Mouse (Mus musculus): ENCODE data around the gene Wtap. TPM values are rescaled to one million over a fixed set of nuclear protein-coding genes. Genes with fewer than 3 reads are reported as not detected.
"Not testable (repeated sequence)": the region's sequence is repeated elsewhere in the genome, so short reads cannot be mapped to it uniquely, and the experiment has no call there.

The Wtap gene
- polyA plus RNA-seq, 1 experiment from 2014 or later, result 87.2 TPM

DNA sequence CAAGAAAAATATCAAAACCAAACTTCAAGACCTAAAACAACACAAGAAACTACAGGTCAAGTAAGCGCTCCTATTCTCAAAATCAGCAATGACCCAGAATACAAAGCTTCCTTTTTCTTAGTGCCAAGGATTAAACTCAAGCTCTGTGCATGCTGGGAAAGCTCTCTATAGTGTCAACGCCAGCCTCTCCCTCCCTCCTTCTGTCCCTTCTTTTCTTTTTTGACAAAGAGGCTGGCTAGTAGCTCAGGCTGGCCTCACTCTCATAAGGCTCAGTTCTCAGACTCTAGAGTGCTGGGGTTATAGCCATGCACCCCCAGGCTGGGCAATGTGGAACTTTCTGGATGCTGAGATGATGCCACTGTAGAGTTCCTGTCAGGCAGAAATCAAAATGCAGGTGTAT, 55.9 kb downstream of the Wtap start:
- no peak overlapping the region for H3K9ac ChIP-seq (ENCODE audit: low read depth, low read length)
- 74% methylated on average over 2 of the region's 2 CpGs for WGBS
- no peak for TF ChIP-seq CTCF (IDR thresholded peaks at IDR 0.05; ENCODE audit: low read depth)
- H3K36me3 ChIP-seq (ENCODE audit: control insufficient read depth, insufficient read depth), result peaks cover 6% of the 10 kb centered on the region; the same call in 1 of the 2 replicates
- no peak overlapping the region for H3K4me3 ChIP-seq (ENCODE audit: low read depth, low read length)
- H3K27me3 ChIP-seq (replicated peaks; ENCODE audit: control insufficient read depth, insufficient read depth, low read length), result no peaks in the 10 kb centered on the region
- no peak overlapping the region for H3K4me2 ChIP-seq (replicated peaks; ENCODE audit: low read depth)
- no peak for ATAC-seq
- H3K9me3 ChIP-seq (ENCODE audit: control insufficient read depth), result no peaks in the 10 kb centered on the region
- H3K4me1 ChIP-seq (replicated peaks; ENCODE audit: control insufficient read depth, insufficient read depth, low read length), result no peaks in the 10 kb centered on the region
- H3K27ac ChIP-seq (ENCODE audit: low read depth, low read length), result no peak overlapping the region

DNA sequence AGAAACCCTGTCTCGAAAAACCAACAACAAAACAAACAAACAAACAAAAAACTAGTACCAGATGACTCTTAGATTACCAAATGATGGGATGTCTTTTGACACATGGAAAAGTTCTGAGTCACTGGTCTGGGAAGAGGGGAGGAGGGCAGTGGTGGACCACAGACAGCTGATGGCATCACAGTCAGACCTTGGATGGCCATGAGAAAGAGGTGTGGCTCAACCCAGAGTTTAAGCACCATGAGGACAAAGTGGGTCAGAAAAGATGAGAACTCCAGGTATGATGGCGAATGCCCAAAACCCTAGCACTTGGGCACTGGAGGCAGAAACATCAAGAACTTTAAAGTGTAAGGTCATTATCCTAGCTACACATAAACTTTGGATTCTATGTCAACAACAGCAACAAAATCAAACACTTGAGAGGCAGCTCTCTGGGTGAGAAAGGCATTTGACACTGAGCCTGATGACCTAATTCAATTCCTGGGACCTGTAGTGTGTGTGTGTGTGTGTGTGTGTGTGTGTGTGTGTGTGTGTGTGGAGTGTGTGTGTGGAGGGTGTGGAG, 56.5 kb downstream of the Wtap start:
- H3K4me1 ChIP-seq (replicated peaks; ENCODE audit: control insufficient read depth, insufficient read depth, low read length), result no peaks in the 10 kb centered on the region
- no peak for ATAC-seq
- H3K9me3 ChIP-seq (ENCODE audit: control insufficient read depth), result no peaks in the 10 kb centered on the region

DNA sequence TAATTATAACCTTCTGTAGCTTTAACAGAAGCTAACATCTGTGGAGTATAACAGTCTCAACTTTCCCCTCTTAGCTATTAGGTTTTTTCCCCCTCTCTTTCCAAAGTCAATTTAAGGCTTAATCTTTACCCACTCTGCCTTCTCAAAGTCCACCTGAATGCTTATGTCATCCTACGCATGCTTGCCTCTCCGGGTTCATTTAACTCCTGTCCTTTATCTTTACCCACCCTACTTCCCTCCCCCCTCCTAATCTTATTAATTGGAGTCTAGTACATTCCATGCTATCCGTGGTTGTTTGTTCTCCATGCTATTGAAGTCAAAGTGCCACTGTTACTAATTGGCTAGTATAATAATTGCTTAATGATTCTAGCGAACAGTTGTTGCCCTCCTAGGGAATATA, 58.2 kb downstream of the Wtap start:
- H3K9ac ChIP-seq (ENCODE audit: low read depth, low read length), result no peak overlapping the region
- H3K4me2 ChIP-seq (replicated peaks; ENCODE audit: low read depth), result no peak overlapping the region
- H3K27ac ChIP-seq (ENCODE audit: low read depth, low read length), result no peak overlapping the region
- H3K4me3 ChIP-seq (ENCODE audit: low read depth, low read length), result no peak overlapping the region
- WGBS, result 41% methylated on average over 4 of the region's 4 CpGs
- H3K9me3 ChIP-seq (ENCODE audit: control insufficient read depth), result no peaks in the 10 kb centered on the region
- no peak for TF ChIP-seq CTCF (IDR thresholded peaks at IDR 0.05; ENCODE audit: low read depth)
- no peaks in the 10 kb centered on the region for H3K27me3 ChIP-seq (replicated peaks; ENCODE audit: control insufficient read depth, insufficient read depth, low read length)
- H3K36me3 ChIP-seq (ENCODE audit: control insufficient read depth, insufficient read depth), result no peaks in the 10 kb centered on the region
- peak; percentile 48 for ATAC-seq
- H3K4me1 ChIP-seq (replicated peaks; ENCODE audit: control insufficient read depth, insufficient read depth, low read length), result no peaks in the 10 kb centered on the region

More for the DNA sequence above, 56.5 kb downstream of the Wtap start:
- no peak overlapping the region for H3K4me3 ChIP-seq (ENCODE audit: low read depth, low read length)
- no peak overlapping the region for H3K27ac ChIP-seq (ENCODE audit: low read depth, low read length)
- H3K4me2 ChIP-seq (replicated peaks; ENCODE audit: low read depth), result no peak overlapping the region
- WGBS, result 79% methylated on average over 2 of the region's 2 CpGs
- no peak overlapping the region for H3K9ac ChIP-seq (ENCODE audit: low read depth, low read length)
- TF ChIP-seq CTCF (IDR thresholded peaks at IDR 0.05; ENCODE audit: low read depth), result no peak
- no peaks in the 10 kb centered on the region for H3K27me3 ChIP-seq (replicated peaks; ENCODE audit: control insufficient read depth, insufficient read depth, low read length)
- 0 out of 2 replicates have a peak, but pooled peaks cover under 1% of the 10 kb centered on the region for H3K36me3 ChIP-seq (ENCODE audit: control insufficient read depth, insufficient read depth)

DNA sequence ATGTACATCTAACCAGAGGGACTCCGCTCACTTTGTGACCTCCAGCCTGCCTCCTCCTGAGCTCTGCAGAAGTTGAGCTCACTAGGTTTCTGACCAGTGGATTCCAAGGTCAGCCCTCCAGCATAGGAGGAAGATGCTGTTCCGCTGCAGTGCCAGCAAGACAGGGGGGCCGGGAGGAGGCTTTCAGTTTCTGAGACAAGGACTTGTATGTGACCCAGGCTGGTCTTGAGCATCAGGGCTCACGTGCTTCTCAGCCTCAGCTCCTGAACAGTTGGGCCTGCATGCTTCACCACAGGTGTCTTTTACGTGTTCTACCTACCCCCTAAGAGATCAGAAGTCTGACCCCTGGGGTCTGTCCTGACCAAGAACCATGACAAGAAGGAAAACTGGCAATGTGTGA, 62.4 kb downstream of the Wtap start:
- H3K9ac ChIP-seq (ENCODE audit: low read depth, low read length); H3K4me1 ChIP-seq (replicated peaks; ENCODE audit: control insufficient read depth, insufficient read depth, low read length); H3K27ac ChIP-seq (ENCODE audit: low read depth, low read length); H3K4me2 ChIP-seq (replicated peaks; ENCODE audit: low read depth); H3K27me3 ChIP-seq (replicated peaks; ENCODE audit: control insufficient read depth, insufficient read depth, low read length); H3K9me3 ChIP-seq (ENCODE audit: control insufficient read depth); H3K36me3 ChIP-seq (ENCODE audit: control insufficient read depth, insufficient read depth); H3K4me3 ChIP-seq (ENCODE audit: low read depth, low read length); ATAC-seq: not testable (repeated sequence)
- WGBS, result 86% methylated on average over 5 of the region's 5 CpGs

DNA sequence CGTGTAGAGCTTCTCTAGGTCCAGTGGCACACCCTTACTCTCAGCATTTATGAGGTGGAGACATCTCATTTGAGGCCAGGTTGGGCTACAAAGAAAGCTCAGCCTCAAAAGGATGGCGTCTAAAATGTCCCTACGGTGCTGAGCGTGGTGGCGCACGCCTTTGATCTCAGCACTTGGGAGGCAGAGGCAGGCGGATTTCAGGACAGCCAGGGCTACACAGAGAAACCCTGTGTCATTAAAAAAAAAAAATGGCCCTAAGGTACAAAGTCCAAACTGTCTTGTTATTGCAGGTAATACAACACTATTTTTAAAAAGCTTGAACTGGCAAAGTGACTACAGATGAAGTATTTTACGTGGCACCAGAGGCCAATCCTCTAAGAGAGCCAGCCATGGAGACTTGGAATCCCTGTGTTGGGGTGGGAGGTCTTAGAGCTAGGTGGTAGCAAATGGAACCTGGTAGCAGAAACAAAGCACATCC, 68.2 kb downstream of the Wtap start:
- Histone ChIP-seq H3K9ac (ENCODE audit: low read depth, low read length) (no peak overlapping the region), H3K27ac (ENCODE audit: low read depth, low read length) (no peak overlapping the region), H3K4me3 (ENCODE audit: low read depth, low read length) (no peak overlapping the region), H3K4me1 (replicated peaks; ENCODE audit: control insufficient read depth, insufficient read depth, low read length) (no peaks in the 10 kb centered on the region), H3K36me3 (ENCODE audit: control insufficient read depth, insufficient read depth) (peaks cover 49% of the 10 kb centered on the region), H3K27me3 (replicated peaks; ENCODE audit: control insufficient read depth, insufficient read depth, low read length) (no peaks in the 10 kb centered on the region), H3K9me3 (ENCODE audit: control insufficient read depth) (no peaks in the 10 kb centered on the region), H3K4me2 (replicated peaks; ENCODE audit: low read depth) (no peak overlapping the region)
- WGBS, result 79% methylated on average over 8 of the region's 8 CpGs
- ATAC-seq, result no peak; the same call in 1 of the 2 replicates
- no peak for TF ChIP-seq CTCF (IDR thresholded peaks at IDR 0.05; ENCODE audit: low read depth)

DNA sequence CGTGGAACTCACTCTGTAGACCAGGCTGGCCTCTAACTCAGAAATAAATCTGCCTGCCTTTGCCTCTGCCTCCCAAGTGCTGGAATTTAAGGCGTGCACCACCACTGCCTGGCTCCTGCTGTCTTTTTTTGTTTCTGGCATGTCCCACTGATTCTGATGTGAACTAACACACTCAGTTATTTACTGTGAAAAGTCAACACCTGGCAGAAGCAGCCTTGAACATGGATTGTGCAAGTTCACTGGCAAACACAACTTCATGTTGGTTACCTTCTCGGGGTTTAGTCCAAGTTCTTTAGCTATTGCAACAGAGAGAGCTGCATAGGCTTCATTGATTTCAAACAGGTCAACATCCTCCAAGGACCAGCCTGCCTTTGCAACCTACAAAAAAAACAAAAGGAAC, 69.0 kb downstream of the Wtap start:
- Histone ChIP-seq H3K36me3 (ENCODE audit: control insufficient read depth, insufficient read depth) (peaks cover 56% of the 10 kb centered on the region), H3K4me3 (ENCODE audit: low read depth, low read length) (no peak overlapping the region), H3K4me2 (replicated peaks; ENCODE audit: low read depth) (no peak overlapping the region), H3K27ac (ENCODE audit: low read depth, low read length) (no peak overlapping the region), H3K9me3 (ENCODE audit: control insufficient read depth) (no peaks in the 10 kb centered on the region), H3K9ac (ENCODE audit: low read depth, low read length) (no peak overlapping the region), H3K4me1 (replicated peaks; ENCODE audit: control insufficient read depth, insufficient read depth, low read length) (no peaks in the 10 kb centered on the region), H3K27me3 (replicated peaks; ENCODE audit: control insufficient read depth, insufficient read depth, low read length) (no peaks in the 10 kb centered on the region)
- no peak for ATAC-seq
- WGBS, result 88% methylated on average over 3 of the region's 3 CpGs
- no peak for TF ChIP-seq CTCF (IDR thresholded peaks at IDR 0.05; ENCODE audit: low read depth)

DNA sequence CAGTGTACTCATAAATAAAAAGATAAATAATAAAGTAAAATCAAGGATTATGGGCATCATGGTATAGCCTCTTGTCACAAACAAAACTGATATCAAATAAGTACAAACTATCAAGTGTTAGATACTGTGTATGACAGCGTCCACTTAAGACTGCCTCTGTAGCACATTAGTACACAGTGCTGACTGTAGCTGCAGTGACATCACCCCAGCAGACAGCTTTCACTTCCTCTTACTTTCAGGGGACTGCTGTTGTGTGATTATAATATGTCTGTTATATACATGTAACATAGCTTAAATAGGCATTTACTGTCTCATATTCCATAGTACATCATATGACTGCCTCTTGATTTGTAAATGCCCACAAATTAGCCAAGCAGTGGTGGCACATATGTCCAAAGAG, 72.9 kb downstream of the Wtap start:
- H3K9ac ChIP-seq (ENCODE audit: low read depth, low read length), result no peak overlapping the region
- no peak for ATAC-seq
- WGBS, result 89% methylated on average over 1 of the region's 1 CpGs
- no peak for TF ChIP-seq CTCF (IDR thresholded peaks at IDR 0.05; ENCODE audit: low read depth)
- H3K27ac ChIP-seq (ENCODE audit: low read depth, low read length), result no peak overlapping the region
- H3K9me3 ChIP-seq (ENCODE audit: control insufficient read depth), result no peaks in the 10 kb centered on the region
- peaks cover 67% of the 10 kb centered on the region for H3K36me3 ChIP-seq (ENCODE audit: control insufficient read depth, insufficient read depth)
- H3K27me3 ChIP-seq (replicated peaks; ENCODE audit: control insufficient read depth, insufficient read depth, low read length), result no peaks in the 10 kb centered on the region
- no peak overlapping the region for H3K4me2 ChIP-seq (replicated peaks; ENCODE audit: low read depth)
- no peak overlapping the region for H3K4me3 ChIP-seq (ENCODE audit: low read depth, low read length)
- H3K4me1 ChIP-seq (replicated peaks; ENCODE audit: control insufficient read depth, insufficient read depth, low read length), result no peaks in the 10 kb centered on the region

Other genes with a start within 250 kb of the Wtap start
- gene Igf2r, start 224.5 kb downstream of the Wtap start, polyA plus RNA-seq (2015; fragmentation: Nextera tagmentation; extraction: Ambion mirVana), result 25.1 and 28.7 TPM in 2 replicates
- gene Mas1, start 126.0 kb downstream of the Wtap start, polyA plus RNA-seq (2015; fragmentation: Nextera tagmentation; extraction: Ambion mirVana), result 0.10 and 0.16 TPM in 2 replicates
- gene Mrgprh, start 118.1 kb downstream of the Wtap start, polyA plus RNA-seq (2015; fragmentation: Nextera tagmentation; extraction: Ambion mirVana), result not detected in 2 replicates
- 0.48 and 0.54 TPM in 2 replicates for gene Pnldc1, start 83.9 kb downstream of the Wtap start, polyA plus RNA-seq (2015; fragmentation: Nextera tagmentation; extraction: Ambion mirVana)
- gene Tcp1, start 78.5 kb downstream of the Wtap start, polyA plus RNA-seq (2015; fragmentation: Nextera tagmentation; extraction: Ambion mirVana), result 143 and 144 TPM in 2 replicates
- 112 and 121 TPM in 2 replicates for gene Mrpl18, start 77.8 kb downstream of the Wtap start, polyA plus RNA-seq (2015; fragmentation: Nextera tagmentation; extraction: Ambion mirVana)
- gene Acat3, start 53.6 kb downstream of the Wtap start, polyA plus RNA-seq (2015; fragmentation: Nextera tagmentation; extraction: Ambion mirVana), result 0.18 and 0.51 TPM in 2 replicates
- gene Acat2, start 33.4 kb downstream of the Wtap start, polyA plus RNA-seq (2015; fragmentation: Nextera tagmentation; extraction: Ambion mirVana), result 62.7 and 69.3 TPM in 2 replicates
- 125 and 138 TPM in 2 replicates for gene Sod2, start 12.7 kb upstream of the Wtap start, polyA plus RNA-seq (2015; fragmentation: Nextera tagmentation; extraction: Ambion mirVana)
- gene Gpr31b, start 58.1 kb upstream of the Wtap start, polyA plus RNA-seq (2015; fragmentation: Nextera tagmentation; extraction: Ambion mirVana), result 0.13 TPM in 1 of 2 replicates, not detected in the other
- gene Tcp10b, start 66.9 kb upstream of the Wtap start, polyA plus RNA-seq (2015; fragmentation: Nextera tagmentation; extraction: Ambion mirVana), result 0.07 and 0.10 TPM in 2 replicates
- 0.16 and 0.20 TPM in 2 replicates for gene Unc93a, start 137.6 kb upstream of the Wtap start, polyA plus RNA-seq (2015; fragmentation: Nextera tagmentation; extraction: Ambion mirVana)
- gene Smok2a, start 227.0 kb upstream of the Wtap start, polyA plus RNA-seq (2015; fragmentation: Nextera tagmentation; extraction: Ambion mirVana), result not detected in 2 replicates
- gene Smok2b, start 236.1 kb upstream of the Wtap start, polyA plus RNA-seq (2015; fragmentation: Nextera tagmentation; extraction: Ambion mirVana), result not detected in 2 replicates